In the genomic region with DNA sequence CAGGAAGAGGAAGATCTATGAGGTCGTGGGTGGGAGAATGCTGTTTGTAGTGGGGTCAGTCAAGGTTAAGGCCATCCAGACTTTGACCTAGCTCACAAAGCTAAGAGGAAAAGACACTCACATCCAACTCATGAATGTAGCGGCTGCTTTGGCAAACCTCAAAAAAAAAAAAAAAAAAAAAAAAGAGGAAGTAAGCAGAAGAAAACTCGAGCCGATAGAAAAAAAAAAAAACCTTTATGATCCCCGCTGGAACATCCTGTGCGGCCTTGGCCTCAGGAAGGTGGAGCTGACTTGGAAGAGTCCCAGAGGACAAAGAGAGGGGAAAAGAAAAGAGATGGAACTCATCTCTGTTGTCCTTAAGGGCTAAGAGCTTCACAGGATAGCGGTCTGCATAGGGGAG, we compare ENCODE assay signal across 10 mouse cellular contexts. TPM values are rescaled to one million over a fixed set of nuclear protein-coding genes. Genes with fewer than 3 reads are reported as not detected.
DNase-seq lines count a peak whose midpoint lies in the region; ATAC-seq lines count a peak whose summit lies in the region.
"Had no signal": no experiment of that assay in that cellular context is flagged by ENCODE, and none has a peak within 500 bp of the region (broad histone marks: within the 10 kb centered on the region; RNA-seq: fewer than 3 reads in every experiment).

No protein-coding gene starts in this region.

- H3K4me3 ChIP-seq in intestine, embryonic 14.5 days (ENCODE audit: low read depth, low read length), result no peak overlapping the region
- H3K4me3 ChIP-seq in intestine, embryonic 15.5 days (replicated peaks), result no peak overlapping the region
- H3K4me3 ChIP-seq in macrophage (ENCODE audit: inconsistent target), result no peak overlapping the region
- no peak overlapping the region for H3K4me3 ChIP-seq in neural tube, embryonic 15.5 days (replicated peaks)
- H3K4me3 ChIP-seq: neural tube, embryonic 13.5 days had no signal

- H3K9me3 ChIP-seq in intestine, embryonic 14.5 days (ENCODE audit: control insufficient read depth, low read length), result no peaks in the 10 kb centered on the region
- H3K9me3 ChIP-seq in intestine, embryonic 15.5 days, result no peaks in the 10 kb centered on the region
- H3K9me3 ChIP-seq in neural tube, embryonic 15.5 days (replicated peaks), result no peaks in the 10 kb centered on the region
- H3K9me3 ChIP-seq: neural tube, embryonic 13.5 days had no signal

- H3K27me3 ChIP-seq in intestine, embryonic 14.5 days (replicated peaks; ENCODE audit: control insufficient read depth, insufficient read depth, low read length), result no peaks in the 10 kb centered on the region
- no peaks in the 10 kb centered on the region for H3K27me3 ChIP-seq in intestine, embryonic 15.5 days (replicated peaks)
- 0 out of 2 replicates have a peak, but pooled peaks cover 3% of the 10 kb centered on the region for H3K27me3 ChIP-seq in neural tube, embryonic 15.5 days (replicated peaks)

- H3K9ac ChIP-seq in intestine, embryonic 14.5 days (ENCODE audit: low read length), result no peak overlapping the region
- H3K9ac ChIP-seq in intestine, embryonic 15.5 days, result no peak overlapping the region
- H3K9ac ChIP-seq in neural tube, embryonic 15.5 days (replicated peaks), result no peak overlapping the region
- H3K9ac ChIP-seq: neural tube, embryonic 13.5 days had no signal

- no peak for DNase-seq in intestine, embryonic 14.5 days (ENCODE audit: low spot score)
- peak; percentile 16 for DNase-seq in A20 (ENCODE audit: low read depth, low spot score)
- DNase-seq in ES-CJ7 (ENCODE audit: low read depth, low spot score), result peak; percentile 43
- DNase-seq in spleen, postnatal 4 days (ENCODE audit: low spot score in 2 of 2), result no peak
- DNase-seq: heart, postnatal 4 days; kidney, adult 11 months had no signal

- ATAC-seq in intestine, embryonic 14.5 days (replicated peaks; ENCODE audit: low FRiP score, low TSS enrichment, low read depth), result no peak; the same call in 1 of the 2 replicates
- ATAC-seq in intestine, embryonic 15.5 days, result no peak
- ATAC-seq in neural tube, embryonic 15.5 days (ENCODE audit: low FRiP score), result no peak

- no peak overlapping the region for H3K27ac ChIP-seq in intestine, embryonic 14.5 days (ENCODE audit: low read depth)
- no peak overlapping the region for H3K27ac ChIP-seq in intestine, embryonic 15.5 days
- H3K27ac ChIP-seq in macrophage, result peak overlapping the region; percentile 96
- no peak overlapping the region for H3K27ac ChIP-seq in neural tube, embryonic 15.5 days (replicated peaks)
- H3K27ac ChIP-seq: neural tube, embryonic 13.5 days had no signal

- peaks cover 50% of the 10 kb centered on the region for H3K79me2 ChIP-seq in macrophage (ENCODE audit: inconsistent target)

- H3K4me2 ChIP-seq in intestine, embryonic 14.5 days (ENCODE audit: low read length), result 0 out of 2 replicates have a peak overlapping the region, but pooled peaks have one; percentile 1
- no peak overlapping the region for H3K4me2 ChIP-seq in intestine, embryonic 15.5 days (replicated peaks)
- no peak overlapping the region for H3K4me2 ChIP-seq in neural tube, embryonic 15.5 days
- H3K4me2 ChIP-seq: neural tube, embryonic 13.5 days had no signal

- peaks cover 51% of the 10 kb centered on the region for H3K4me1 ChIP-seq in intestine, embryonic 14.5 days (replicated peaks; ENCODE audit: control insufficient read depth, insufficient read depth, low read length)
- peaks cover 47% of the 10 kb centered on the region for H3K4me1 ChIP-seq in intestine, embryonic 15.5 days (replicated peaks)
- peaks cover 27% of the 10 kb centered on the region for H3K4me1 ChIP-seq in neural tube, embryonic 15.5 days

- 20% methylated on average over 7 of the region's 7 CpGs for WGBS in intestine, embryonic 14.5 days
- WGBS in intestine, embryonic 15.5 days, result 18% methylated on average over 7 of the region's 7 CpGs
- 14% methylated on average over 7 of the region's 7 CpGs for WGBS in macrophage (ENCODE audit: missing documents)
- 80% methylated on average over 7 of the region's 7 CpGs for WGBS in neural tube, embryonic 15.5 days

- H3K36me3 ChIP-seq in intestine, embryonic 14.5 days (ENCODE audit: control insufficient read depth, insufficient read depth, low read length), result peaks cover 30% of the 10 kb centered on the region; the same call in 1 of the 2 replicates
- no peaks in the 10 kb centered on the region for H3K36me3 ChIP-seq in intestine, embryonic 15.5 days
- no peaks in the 10 kb centered on the region for H3K36me3 ChIP-seq in macrophage (ENCODE audit: inconsistent target)
- H3K36me3 ChIP-seq in neural tube, embryonic 15.5 days, result no peaks in the 10 kb centered on the region
- H3K36me3 ChIP-seq: neural tube, embryonic 13.5 days had no signal

RNA-seq across cellular contexts. Expression of a gene that starts 7.1 kb away (rescaled TPM):
- 123 and 163 TPM in 2 replicates for polyA plus RNA-seq in intestine, embryonic 14.5 days (2014; fragmentation: Nextera tagmentation; extraction: Ambion mirVana)
- polyA plus RNA-seq in intestine, embryonic 15.5 days (2015; fragmentation: Nextera tagmentation; extraction: Ambion mirVana), result 120 and 123 TPM in 2 replicates
- 10 to 100 TPM in 22 of 26 experiments, 1 to 10 TPM in 4; 5.1 to 68.8 (median 24.5) TPM for total RNA-seq in macrophage (2018; cell fraction: chromatin; rRNA removed)
- total RNA-seq in macrophage (2018; cell fraction: cytosol; rRNA removed), result 10 to 100 TPM in 23 of 26 experiments, 1 to 10 TPM in 3; 8.6 to 81.9 (median 35.9) TPM
- 100 to 1,000 TPM in 3 of 26 experiments, 10 to 100 TPM in 23; 12.2 to 255 (median 66.8) TPM for total RNA-seq in macrophage (2018; cell fraction: nucleus; rRNA removed)
- polyA plus RNA-seq in macrophage (2018), result 9.3 to 47.2 TPM (median 39.5 TPM) in 3 replicates
- 7.7 and 26.4 TPM in 2 replicates for polyA plus RNA-seq in neural tube, embryonic 15.5 days (2015; fragmentation: Nextera tagmentation; extraction: Ambion mirVana)

Comparison
In these comparisons a context has a peak if more than half of its experiments do, and no peak if none do; other contexts are left out.
1. DNase-seq: peak in A20 (single experiment) and ES-CJ7 (single experiment); none in intestine, embryonic 14.5 days (single experiment) and spleen, postnatal 4 days (0 of 2).